Mouse (Mus musculus) olfactory bulb, adult 2 months (tissue): ENCODE results near the gene Crispld2.

ENCODE experiments used
- CTCF ChIP-seq: fragments of 200-500 bp; IDR thresholded peaks from 2 replicates; pipeline ENCODE4 v1.5.1; 2012; ENCODE audit warnings: low read depth, mild to moderate bottlenecking, low read length, moderate library complexity; ENCODE audit not compliant: insufficient read depth
- POLR2A ChIP-seq: fragments of 200-500 bp; IDR thresholded peaks from 2 replicates; pipeline ENCODE4 v1.6.1; 2012; ENCODE audit warnings: mild to moderate bottlenecking, low read depth, low read length, moderate library complexity; ENCODE audit not compliant: insufficient read depth

DNA sequence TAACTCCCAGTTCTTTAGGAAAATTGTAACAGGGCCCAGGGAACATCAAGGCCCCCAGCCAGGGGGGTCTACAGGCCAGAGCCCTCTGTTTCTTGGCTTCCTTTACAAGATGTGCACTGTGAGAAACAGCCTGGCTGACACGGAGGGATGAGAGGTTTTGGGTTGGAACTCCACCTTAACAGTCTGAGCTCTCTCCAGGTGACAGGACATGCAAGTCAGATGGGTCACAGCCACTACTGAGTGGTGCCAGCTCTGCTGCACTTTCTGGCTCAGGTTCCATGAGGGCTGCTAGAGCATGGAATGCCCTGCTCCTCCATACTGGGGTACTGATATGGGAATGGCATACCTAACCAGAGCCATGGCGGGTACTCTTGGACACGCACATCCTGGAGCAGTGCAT is 98.8 kb downstream of the Crispld2 start:
- no peak for TF ChIP-seq POLR2A
- no peak for TF ChIP-seq CTCF
